Mouse (Mus musculus) small intestine, adult 2 months (tissue): ENCODE measurements around the gene Trim8. TPM values are rescaled to one million over a fixed set of nuclear protein-coding genes. Genes with fewer than 3 reads are reported as not detected.

ENCODE experiments used
- H3K27ac ChIP-seq: fragments of 200-500 bp; 2 replicates; pipeline ENCODE4 v1.5.1; 2012; ENCODE audit warnings: low read depth, low read length, control low read depth, inconsistent platforms; ENCODE audit not compliant: insufficient read depth
- H3K27me3 ChIP-seq: fragments of 200-500 bp; 2 replicates; pipeline ENCODE4 v1.6.1; 2012; ENCODE audit warnings: mild to moderate bottlenecking, moderate library complexity, low read length, inconsistent platforms; ENCODE audit not compliant: control insufficient read depth, insufficient read depth
- H3K36me3 ChIP-seq: fragments of 200-500 bp; 2 replicates; pipeline ENCODE4 v1.6.1; 2012; ENCODE audit warnings: mild to moderate bottlenecking, low read length, control low read depth, inconsistent platforms; ENCODE audit not compliant: control insufficient read depth, insufficient read depth
- H3K4me1 ChIP-seq: fragments of 200-500 bp; 2 replicates; pipeline ENCODE4 v1.6.1; 2012; ENCODE audit warnings: low read length, inconsistent platforms, mixed read lengths; ENCODE audit not compliant: control insufficient read depth, insufficient read depth, insufficient read length
- H3K4me3 ChIP-seq: fragments of 200-500 bp; 2 replicates; pipeline ENCODE4 v1.5.1; 2012; ENCODE audit warnings: low read depth, mild to moderate bottlenecking, control low read depth, inconsistent platforms, low read length, moderate library complexity
- CTCF ChIP-seq: fragments of 200-500 bp; IDR thresholded peaks from 2 replicates; pipeline ENCODE4 v1.5.1; 2012; ENCODE audit warnings: low read depth, mild to moderate bottlenecking, control low read depth, inconsistent platforms, low read length, moderate library complexity, mixed read lengths; ENCODE audit not compliant: insufficient replicate concordance, insufficient read length; ENCODE audit errors: extremely low read depth
- POLR2A ChIP-seq: fragments of 200-500 bp; IDR thresholded peaks from 2 replicates; pipeline ENCODE4 v1.6.1; 2012; ENCODE audit warnings: low read depth, mild to moderate bottlenecking, control low read depth, inconsistent platforms, low read length, moderate library complexity
- WGBS: fragments of 180-500 bp; shearing (Covaris S2); methylation state at CpG from one replicate; pipeline ENCODE4 v1.1.7; 2018; 5-methylcytosine and 5-hydroxymethylcytosine counted together
- polyA plus RNA-seq: library from polyadenylated mRNA; depleted of rRNA; stranded (reverse); fragments of >200 nt; gene quantifications from 2 replicates; pipeline ENCODE4 v1.2.3, GENCODE M21; 2012

Gene Trim8
- polyA plus RNA-seq, 1 experiment: 54.8 TPM

DNA sequence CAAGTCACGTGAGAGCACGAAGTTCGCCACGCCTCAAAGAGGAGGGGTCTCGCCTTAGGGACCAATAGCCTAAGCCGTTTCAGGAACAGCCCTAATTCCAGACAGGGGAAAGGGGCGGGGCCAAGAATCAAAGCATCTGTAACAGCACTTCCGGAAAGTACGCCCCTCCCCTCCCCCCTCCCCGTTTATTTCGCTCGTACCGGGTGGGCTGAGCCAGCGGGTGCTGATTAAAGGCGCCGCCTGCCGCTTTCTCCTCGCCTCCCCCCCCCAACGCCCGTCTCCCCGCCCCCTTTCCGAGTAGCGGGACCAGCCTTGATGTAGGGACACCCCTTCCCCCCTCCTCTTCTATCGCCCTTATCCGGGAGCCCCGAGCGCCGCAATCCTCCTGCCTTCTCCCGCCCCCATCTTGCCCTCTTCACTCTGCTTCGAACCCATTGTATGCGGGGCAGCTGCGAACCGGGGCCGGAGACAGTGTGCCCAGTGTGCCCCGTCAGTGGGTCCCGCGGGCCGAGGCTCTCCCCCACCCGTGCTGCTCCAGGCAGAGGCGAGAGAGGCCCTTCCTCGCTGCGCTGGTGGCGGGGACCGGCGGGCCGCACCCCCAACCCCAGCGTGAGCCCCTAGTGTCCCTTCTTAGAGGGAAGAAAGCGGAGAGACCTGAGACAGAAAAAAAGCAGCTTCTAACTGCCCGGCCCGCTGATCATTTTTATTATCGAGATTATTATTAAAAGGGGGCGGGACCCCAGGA is 1.5 kb upstream of the Trim8 start:
- Histone ChIP-seq H3K4me3 (peak overlapping the region; percentile 73), H3K27me3 (no peaks in the 10 kb centered on the region), H3K27ac (peak overlapping the region; percentile 99), H3K36me3 (no peaks in the 10 kb centered on the region), H3K4me1 (peaks cover 3% of the 10 kb centered on the region)
- WGBS: 1% methylated on average over 47 of the region's 52 CpGs
- TF ChIP-seq CTCF (no peak), POLR2A (no peak; the same call in 1 of the 2 replicates)

DNA sequence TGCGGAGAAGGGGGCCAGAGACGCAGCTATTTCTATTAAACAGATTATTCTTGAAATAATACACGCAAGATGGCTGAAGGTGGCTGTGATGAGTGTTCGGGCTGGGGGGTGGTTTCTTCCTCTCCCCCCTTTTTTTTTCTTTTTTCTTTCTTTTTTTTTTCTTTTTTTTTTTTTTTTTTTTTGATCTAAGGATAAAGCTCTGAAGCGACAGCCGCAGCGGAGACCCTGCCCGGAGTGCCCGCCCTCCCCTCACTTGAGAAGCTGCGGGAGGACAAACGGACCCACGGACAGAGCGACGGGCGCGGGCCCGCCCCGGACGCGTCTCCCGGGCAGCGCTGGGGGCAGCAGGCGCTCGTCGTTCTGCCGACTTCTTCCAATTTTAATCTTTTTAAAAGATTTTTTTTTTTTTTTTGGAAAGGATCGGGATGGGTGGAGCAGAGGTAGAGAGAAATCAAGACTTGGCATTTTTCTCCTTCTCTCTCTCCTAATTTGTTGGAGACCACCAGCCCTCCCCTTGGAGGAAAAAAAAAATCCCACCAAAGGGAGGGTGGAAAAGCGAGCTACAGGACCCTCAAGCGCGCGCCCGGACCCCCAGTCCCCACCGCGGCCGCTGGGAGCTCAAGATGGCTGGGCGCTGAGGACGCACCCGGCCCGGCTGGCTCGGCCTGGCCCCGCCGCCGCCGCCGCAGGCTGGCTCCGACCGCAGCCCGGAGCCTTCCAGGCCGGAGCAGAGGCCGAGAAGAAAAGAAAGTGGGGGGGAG is 741 bp upstream of the Trim8 start:
- WGBS: under 1% methylated on average over 43 of the region's 50 CpGs

DNA sequence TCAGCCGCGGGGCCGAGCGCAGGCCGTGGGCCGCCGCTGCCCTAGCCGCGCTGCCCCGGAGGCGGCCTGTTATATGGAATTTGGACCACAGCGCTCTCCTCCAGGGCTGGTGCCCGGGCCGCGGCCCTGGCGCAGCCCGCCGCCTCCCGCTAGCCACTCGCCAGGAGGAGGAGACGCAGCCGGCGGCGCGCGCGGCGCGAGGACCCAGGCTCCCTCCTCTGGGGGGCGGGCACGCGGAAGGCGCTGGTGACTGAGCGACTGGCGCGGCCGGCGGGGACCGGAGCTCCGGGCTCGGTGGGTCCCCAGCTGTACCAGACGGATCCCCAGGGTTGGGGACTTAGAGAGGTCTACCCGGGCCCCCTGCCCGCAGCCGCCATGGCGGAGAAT is 560 bp downstream of the Trim8 start:
- TF ChIP-seq POLR2A: peak; percentile 65; the same call in 1 of the 2 replicates
- no peak for TF ChIP-seq CTCF
- Histone ChIP-seq H3K27me3 (no peaks in the 10 kb centered on the region), H3K4me1 (peaks cover 18% of the 10 kb centered on the region), H3K27ac (peak overlapping the region; percentile 99), H3K36me3 (peaks cover 10% of the 10 kb centered on the region), H3K4me3 (peak overlapping the region; percentile 73)
- WGBS: under 1% methylated on average over 40 of the region's 46 CpGs

More for the DNA sequence above, 741 bp upstream of the Trim8 start:
- H3K27ac ChIP-seq: peak overlapping the region; percentile 100
- H3K27me3 ChIP-seq: no peaks in the 10 kb centered on the region
- H3K36me3 ChIP-seq: peaks cover 2% of the 10 kb centered on the region; the same call in 1 of the 2 replicates
- H3K4me3 ChIP-seq: peak overlapping the region; percentile 73
- peak; percentile 36; the same call in 1 of the 2 replicates for TF ChIP-seq POLR2A
- TF ChIP-seq CTCF: no peak
- peaks cover 6% of the 10 kb centered on the region for H3K4me1 ChIP-seq

DNA sequence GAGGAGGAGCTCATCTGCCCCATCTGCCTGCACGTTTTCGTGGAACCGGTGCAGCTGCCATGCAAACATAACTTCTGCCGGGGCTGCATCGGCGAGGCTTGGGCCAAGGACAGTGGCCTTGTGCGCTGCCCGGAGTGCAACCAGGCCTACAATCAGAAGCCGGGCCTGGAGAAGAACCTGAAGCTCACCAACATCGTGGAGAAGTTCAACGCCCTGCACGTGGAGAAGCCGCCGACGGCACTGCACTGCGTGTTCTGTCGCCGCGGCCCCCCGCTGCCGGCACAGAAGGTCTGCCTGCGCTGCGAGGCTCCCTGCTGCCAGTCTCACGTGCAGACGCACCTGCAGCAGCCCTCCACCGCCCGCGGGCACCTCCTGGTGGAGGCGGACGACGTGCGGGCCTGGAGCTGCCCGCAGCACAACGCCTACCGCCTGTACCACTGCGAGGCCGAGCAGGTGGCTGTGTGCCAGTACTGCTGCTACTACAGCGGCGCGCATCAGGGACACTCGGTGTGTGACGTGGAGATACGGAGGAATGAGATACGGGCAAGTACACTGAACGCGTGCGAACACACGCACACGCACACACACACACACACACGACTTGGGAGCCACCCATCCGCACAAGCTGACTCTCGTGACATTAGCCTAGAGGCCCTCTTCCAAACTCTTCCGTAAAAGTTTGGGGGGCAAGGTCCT is 1.1 kb downstream of the Trim8 start:
- Histone ChIP-seq H3K4me1 (peaks cover 23% of the 10 kb centered on the region), H3K4me3 (peak overlapping the region; percentile 73), H3K27me3 (no peaks in the 10 kb centered on the region), H3K36me3 (peaks cover 11% of the 10 kb centered on the region), H3K27ac (peak overlapping the region; percentile 99)
- under 1% methylated on average over 53 of the region's 53 CpGs for WGBS
- no peak; the same call in 1 of the 2 replicates for TF ChIP-seq POLR2A
- peak; percentile 31; the same call in 1 of the 2 replicates for TF ChIP-seq CTCF

DNA sequence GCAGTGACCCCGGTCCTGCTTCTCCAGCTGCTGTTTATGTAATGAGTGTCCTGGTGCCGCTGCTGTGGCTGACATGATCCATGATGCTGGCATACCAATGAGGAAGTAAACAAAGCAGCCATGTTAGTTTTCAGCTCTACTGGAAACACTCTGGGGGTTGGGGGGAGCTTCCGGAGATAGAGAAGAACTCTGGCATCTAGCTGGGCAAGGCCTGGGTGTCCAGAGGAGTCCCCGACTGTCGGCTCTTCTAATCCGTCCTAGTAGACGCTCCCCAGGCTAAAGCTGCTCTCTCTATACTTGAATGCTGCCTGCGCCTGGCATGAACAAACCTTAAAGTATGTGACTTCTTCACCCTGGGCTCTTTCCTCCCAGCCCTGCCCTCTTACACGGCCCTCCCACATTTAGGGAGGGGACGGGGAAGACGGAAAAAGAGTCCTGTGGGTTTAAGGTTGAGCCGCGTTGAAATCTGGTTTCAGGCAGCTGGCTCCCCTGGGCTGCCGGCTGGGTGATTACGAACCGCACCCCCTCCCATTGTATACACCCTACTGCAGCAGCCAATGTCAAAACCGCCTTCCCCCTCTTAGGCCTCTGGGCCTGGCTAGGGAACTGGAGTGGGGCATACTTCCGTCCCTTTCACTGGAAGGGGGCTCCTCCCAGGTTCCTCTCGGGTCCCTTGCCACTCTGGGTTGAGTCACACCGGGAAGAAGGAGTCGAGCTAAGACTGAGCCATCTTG is 2.0 kb downstream of the Trim8 start:
- WGBS: under 1% methylated on average over 21 of the region's 21 CpGs
- Histone ChIP-seq H3K27me3 (no peaks in the 10 kb centered on the region), H3K4me3 (peak overlapping the region; percentile 73), H3K27ac (peak overlapping the region; percentile 99), H3K36me3 (peaks cover 13% of the 10 kb centered on the region), H3K4me1 (peaks cover 31% of the 10 kb centered on the region)
- TF ChIP-seq POLR2A (peak; percentile 57), CTCF (no peak)

DNA sequence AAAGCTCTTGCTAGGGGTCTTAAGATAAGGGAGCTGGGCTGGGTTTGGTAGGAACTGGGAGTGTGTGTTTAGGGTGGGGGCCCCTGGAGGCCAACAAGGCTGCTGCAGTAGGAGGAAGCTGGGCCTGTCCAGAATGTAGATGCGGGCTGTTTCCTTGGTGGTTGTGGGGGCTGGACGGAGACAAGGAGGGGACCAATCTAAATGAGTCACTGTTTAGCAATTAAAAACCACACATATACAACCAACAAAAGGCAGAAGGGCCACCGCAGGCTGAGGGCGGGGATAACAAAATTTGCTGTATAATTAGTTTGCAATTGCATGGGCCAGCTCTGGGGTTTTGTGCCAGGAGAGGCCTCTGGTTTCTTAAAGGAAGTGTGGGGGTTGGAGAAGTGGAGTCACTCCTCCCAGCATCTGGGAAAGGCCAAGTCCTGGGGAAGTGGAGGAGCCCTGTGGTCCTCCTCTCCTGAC is 2.6 kb downstream of the Trim8 start:
- WGBS: 0% methylated on average over 4 of the region's 4 CpGs
- TF ChIP-seq POLR2A: no peak
- TF ChIP-seq CTCF: peak; percentile 47; the same call in 1 of the 2 replicates

More for the DNA sequence above, 2.6 kb downstream of the Trim8 start:
- Histone ChIP-seq H3K27ac (peak overlapping the region; percentile 99), H3K36me3 (peaks cover 13% of the 10 kb centered on the region), H3K4me3 (peak overlapping the region; percentile 73), H3K27me3 (no peaks in the 10 kb centered on the region), H3K4me1 (peaks cover 37% of the 10 kb centered on the region)
